Mouse (Mus musculus): ENCODE data around the gene Rpgrip1l. TPM values are rescaled to one million over a fixed set of nuclear protein-coding genes. Genes with fewer than 3 reads are reported as not detected.

The Rpgrip1l gene
- polyA plus RNA-seq, 1 experiment from 2014 or later = 8.7 TPM

- DNase-seq (ENCODE audit: low spot score) = no peak
These were observed 35.0 kb downstream of the Rpgrip1l start for GRCm38 (mm10) chr8:91278060-91278459.

GRCm38 (mm10) chr8:91276337-91276736 lies 36.7 kb downstream of the Rpgrip1l start:
- DNase-seq (ENCODE audit: low spot score) = no peak

- no peak for DNase-seq (ENCODE audit: low spot score)
These were observed 39.6 kb downstream of the Rpgrip1l start for GRCm38 (mm10) chr8:91273493-91273892.

- DNase-seq (ENCODE audit: low spot score) = no peak
These were observed 43.6 kb downstream of the Rpgrip1l start for GRCm38 (mm10) chr8:91269374-91269958.

- DNase-seq (ENCODE audit: low spot score) = no peak
These were observed 48.5 kb downstream of the Rpgrip1l start for GRCm38 (mm10) chr8:91264564-91264963.

- no peak for DNase-seq (ENCODE audit: low spot score)
These were observed 49.1 kb downstream of the Rpgrip1l start for GRCm38 (mm10) chr8:91263939-91264338.

GRCm38 (mm10) chr8:91261598-91261997 lies 51.5 kb downstream of the Rpgrip1l start:
- DNase-seq (ENCODE audit: low spot score) = peak; percentile 29

- peak; percentile 33 for DNase-seq (ENCODE audit: low spot score)
These were observed 62.1 kb downstream of the Rpgrip1l start for GRCm38 (mm10) chr8:91250966-91251365.

- DNase-seq (ENCODE audit: low spot score) = peak; percentile 68
These were observed 63.1 kb downstream of the Rpgrip1l start for GRCm38 (mm10) chr8:91249758-91250466.

- no peak for DNase-seq (ENCODE audit: low spot score)
These were observed 67.1 kb downstream of the Rpgrip1l start for GRCm38 (mm10) chr8:91245821-91246454.

- no peak for DNase-seq (ENCODE audit: low spot score)
These were observed 70.3 kb downstream of the Rpgrip1l start for GRCm38 (mm10) chr8:91242721-91243120.

- no peak for DNase-seq (ENCODE audit: low spot score)
These were observed 71.1 kb downstream of the Rpgrip1l start for GRCm38 (mm10) chr8:91241873-91242519.

GRCm38 (mm10) chr8:91241371-91241770 lies 71.7 kb downstream of the Rpgrip1l start:
- DNase-seq (ENCODE audit: low spot score) = no peak

GRCm38 (mm10) chr8:91237191-91237590 lies 75.9 kb downstream of the Rpgrip1l start:
- DNase-seq (ENCODE audit: low spot score) = no peak

GRCm38 (mm10) chr8:91234097-91234496 lies 79.0 kb downstream of the Rpgrip1l start:
- DNase-seq (ENCODE audit: low spot score) = no peak

GRCm38 (mm10) chr8:91227421-91227841 lies 85.6 kb downstream of the Rpgrip1l start:
- DNase-seq (ENCODE audit: low spot score) = no peak

GRCm38 (mm10) chr8:91224227-91224626 lies 88.8 kb downstream of the Rpgrip1l start:
- no peak for DNase-seq (ENCODE audit: low spot score)

GRCm38 (mm10) chr8:91221841-91222240 lies 91.2 kb downstream of the Rpgrip1l start:
- DNase-seq (ENCODE audit: low spot score) = no peak

- DNase-seq (ENCODE audit: low spot score) = no peak
These were observed 94.8 kb downstream of the Rpgrip1l start for GRCm38 (mm10) chr8:91218271-91218670.

GRCm38 (mm10) chr8:91217062-91217905 lies 95.8 kb downstream of the Rpgrip1l start:
- DNase-seq (ENCODE audit: low spot score) = no peak

- no peak for DNase-seq (ENCODE audit: low spot score)
These were observed 98.8 kb downstream of the Rpgrip1l start for GRCm38 (mm10) chr8:91214287-91214686.

Data from thymus, postnatal 0 days (tissue).